Mouse (Mus musculus): ENCODE measurements around the gene Etv2. TPM values are rescaled to one million over a fixed set of nuclear protein-coding genes. Genes with fewer than 3 reads are reported as not detected.

Etv2 gene
- polyA plus RNA-seq, 1 experiment from 2014 or later = not detected

GRCm38 (mm10) chr7:30594510-30595024 is 41.1 kb downstream of the Etv2 start:
- Histone ChIP-seq H3K4me1 (peaks cover 8% of the 10 kb centered on the region), H3K27me3 (replicated peaks) (no peaks in the 10 kb centered on the region), H3K27ac (replicated peaks) (no peak overlapping the region), H3K36me3 (no peaks in the 10 kb centered on the region), H3K9me3 (replicated peaks) (no peaks in the 10 kb centered on the region), H3K4me2 (no peak overlapping the region), H3K9ac (replicated peaks) (no peak overlapping the region), H3K4me3 (replicated peaks) (no peak overlapping the region)
- WGBS = 69% methylated on average over 4 of the region's 4 CpGs
- ATAC-seq (ENCODE audit: low FRiP score) = no peak

GRCm38 (mm10) chr7:30593579-30594509 is 41.8 kb downstream of the Etv2 start:
- Histone ChIP-seq H3K9ac (replicated peaks) (no peak overlapping the region), H3K27me3 (replicated peaks) (no peaks in the 10 kb centered on the region), H3K27ac (replicated peaks) (no peak overlapping the region), H3K4me3 (replicated peaks) (no peak overlapping the region), H3K4me2 (no peak overlapping the region), H3K4me1 (peaks cover 7% of the 10 kb centered on the region), H3K36me3 (no peaks in the 10 kb centered on the region), H3K9me3 (replicated peaks) (no peaks in the 10 kb centered on the region)
- 72% methylated on average over 10 of the region's 10 CpGs for WGBS
- ATAC-seq (ENCODE audit: low FRiP score) = no peak

- no peaks in the 10 kb centered on the region for H3K36me3 ChIP-seq
- no peak overlapping the region for H3K4me2 ChIP-seq
- no peak overlapping the region for H3K9ac ChIP-seq (replicated peaks)
- peaks cover 7% of the 10 kb centered on the region for H3K4me1 ChIP-seq
- 61% methylated on average over 5 of the region's 5 CpGs for WGBS
- H3K9me3 ChIP-seq (replicated peaks) = no peaks in the 10 kb centered on the region
- H3K27ac ChIP-seq (replicated peaks) = no peak overlapping the region
- no peak overlapping the region for H3K4me3 ChIP-seq (replicated peaks)
- H3K27me3 ChIP-seq (replicated peaks) = no peaks in the 10 kb centered on the region
- ATAC-seq (ENCODE audit: low FRiP score) = no peak
Observed at GRCm38 (mm10) chr7:30592772-30593423, 42.8 kb downstream of the Etv2 start.

- Histone ChIP-seq H3K36me3 (no peaks in the 10 kb centered on the region), H3K9ac (replicated peaks) (no peak overlapping the region), H3K4me2 (no peak overlapping the region), H3K9me3 (replicated peaks) (no peaks in the 10 kb centered on the region), H3K27me3 (replicated peaks) (no peaks in the 10 kb centered on the region), H3K27ac (replicated peaks) (no peak overlapping the region), H3K4me3 (replicated peaks) (no peak overlapping the region), H3K4me1 (peaks cover 20% of the 10 kb centered on the region)
- ATAC-seq (ENCODE audit: low FRiP score) = no peak
- WGBS = 49% methylated on average over 4 of the region's 4 CpGs
Observed at GRCm38 (mm10) chr7:30591605-30591951, 44.1 kb downstream of the Etv2 start.

GRCm38 (mm10) chr7:30590927-30591604 is 44.6 kb downstream of the Etv2 start:
- no peak for ATAC-seq (ENCODE audit: low FRiP score)
- no peak overlapping the region for H3K9ac ChIP-seq (replicated peaks)
- WGBS = 89% methylated on average over 9 of the region's 9 CpGs

GRCm38 (mm10) chr7:30589435-30590301 is 46.0 kb downstream of the Etv2 start:
- H3K27ac ChIP-seq (replicated peaks) = peak overlapping the region; percentile 94
- 28% methylated on average over 40 of the region's 40 CpGs for WGBS

More at GRCm38 (mm10) chr7:30590927-30591604, 44.6 kb downstream of the Etv2 start:
- H3K36me3 ChIP-seq = 0 out of 2 replicates have a peak, but pooled peaks cover 4% of the 10 kb centered on the region
- H3K27ac ChIP-seq (replicated peaks) = no peak overlapping the region
- peaks cover 23% of the 10 kb centered on the region for H3K4me1 ChIP-seq
- H3K27me3 ChIP-seq (replicated peaks) = no peaks in the 10 kb centered on the region
- no peaks in the 10 kb centered on the region for H3K9me3 ChIP-seq (replicated peaks)
- H3K4me2 ChIP-seq = no peak overlapping the region
- H3K4me3 ChIP-seq (replicated peaks) = no peak overlapping the region

GRCm38 (mm10) chr7:30588676-30589434 is 46.8 kb downstream of the Etv2 start, which contains the start of gene Kmt2b:
Kmt2b (minus strand) TSS chr7:30588726.
- peak within 1 kb of the TSS; percentile 91 for H3K4me3 ChIP-seq (replicated peaks)
- ATAC-seq (ENCODE audit: low FRiP score) = peak; percentile 95
- peak within 1 kb of the TSS; percentile 96 for H3K9ac ChIP-seq (replicated peaks)
- H3K36me3 ChIP-seq = peaks cover 25% of the 10 kb centered on the region
- peak within 1 kb of the TSS; percentile 90 for H3K4me2 ChIP-seq
- WGBS = under 1% methylated on average over 63 of the region's 68 CpGs
- peaks cover 23% of the 10 kb centered on the region for H3K4me1 ChIP-seq
- H3K27ac ChIP-seq (replicated peaks) = peak within 1 kb of the TSS; percentile 94
- H3K9me3 ChIP-seq (replicated peaks) = no peaks in the 10 kb centered on the region
- no peaks in the 10 kb centered on the region for H3K27me3 ChIP-seq (replicated peaks)

More at GRCm38 (mm10) chr7:30589435-30590301, 46.0 kb downstream of the Etv2 start:
- Histone ChIP-seq H3K4me3 (replicated peaks) (peak overlapping the region; percentile 91), H3K27me3 (replicated peaks) (no peaks in the 10 kb centered on the region), H3K4me1 (peaks cover 23% of the 10 kb centered on the region), H3K4me2 (peak overlapping the region; percentile 90), H3K36me3 (peaks cover 17% of the 10 kb centered on the region), H3K9ac (replicated peaks) (peak overlapping the region; percentile 96), H3K9me3 (replicated peaks) (no peaks in the 10 kb centered on the region)
- peak; percentile 79 for ATAC-seq (ENCODE audit: low FRiP score)

- Histone ChIP-seq H3K36me3 (peaks cover 33% of the 10 kb centered on the region), H3K4me3 (replicated peaks) (peak overlapping the region; percentile 91), H3K27ac (replicated peaks) (peak overlapping the region; percentile 94), H3K27me3 (replicated peaks) (no peaks in the 10 kb centered on the region), H3K4me1 (peaks cover 23% of the 10 kb centered on the region), H3K4me2 (peak overlapping the region; percentile 90), H3K9ac (replicated peaks) (peak overlapping the region; percentile 96), H3K9me3 (replicated peaks) (no peaks in the 10 kb centered on the region)
- WGBS = under 1% methylated on average over 66 of the region's 67 CpGs
- peak; percentile 43 for ATAC-seq (ENCODE audit: low FRiP score)
Observed at GRCm38 (mm10) chr7:30587842-30588667, 47.6 kb downstream of the Etv2 start.

- no peak overlapping the region for H3K27ac ChIP-seq (replicated peaks)
- no peak overlapping the region for H3K9ac ChIP-seq (replicated peaks)
- WGBS = 92% methylated on average over 28 of the region's 28 CpGs
- H3K36me3 ChIP-seq = peaks cover 48% of the 10 kb centered on the region
- no peaks in the 10 kb centered on the region for H3K9me3 ChIP-seq (replicated peaks)
- no peak for ATAC-seq (ENCODE audit: low FRiP score)
- H3K4me2 ChIP-seq = peak overlapping the region; percentile 90
- H3K4me1 ChIP-seq = peaks cover 23% of the 10 kb centered on the region
- no peaks in the 10 kb centered on the region for H3K27me3 ChIP-seq (replicated peaks)
- H3K4me3 ChIP-seq (replicated peaks) = peak overlapping the region; percentile 91; the same call in 1 of the 2 replicates
Observed at GRCm38 (mm10) chr7:30586455-30587020, 49.1 kb downstream of the Etv2 start.

All from neural tube, embryonic 15.5 days (tissue).